Mouse (Mus musculus) embryonic facial prominence, embryonic 10.5 days (tissue): ENCODE results near the gene Fis1. TPM values are rescaled to one million over a fixed set of nuclear protein-coding genes. Genes with fewer than 3 reads are reported as not detected.
"Not testable (repeated sequence)": the region's sequence is repeated elsewhere in the genome, so short reads cannot be mapped to it uniquely, and the experiment has no call there.

Source experiments
- DNase-seq: peaks from one replicate; pipeline ENCODE4 v3.0.0-alpha.2; 2017; ENCODE audit warnings: low spot score
- H3K27ac ChIP-seq: fragments of 300-500 bp; sonication (generic); replicated peaks from 2 replicates; pipeline ENCODE4 v1.5.1; 2016; ENCODE audit warnings: mild to moderate bottlenecking
- H3K27me3 ChIP-seq: fragments of 300-500 bp; sonication (generic); replicated peaks from 2 replicates; pipeline ENCODE4 v1.6.1; 2016; ENCODE audit warnings: low read depth, mild to moderate bottlenecking; ENCODE audit not compliant: poor library complexity, severe bottlenecking
- H3K36me3 ChIP-seq: fragments of 300-500 bp; sonication (generic); replicated peaks from 2 replicates; pipeline ENCODE4 v1.6.1; 2016; ENCODE audit warnings: mild to moderate bottlenecking, moderate library complexity
- H3K4me1 ChIP-seq: fragments of 300-500 bp; sonication (generic); 2 replicates; pipeline ENCODE4 v1.6.1; 2016
- H3K4me3 ChIP-seq: fragments of 300-500 bp; sonication (generic); 2 replicates; pipeline ENCODE4 v1.5.1; 2016; ENCODE audit warnings: mild to moderate bottlenecking, moderate library complexity
- H3K9me3 ChIP-seq: fragments of 300-500 bp; sonication (generic); 2 replicates; pipeline ENCODE4 v1.6.1; 2016; ENCODE audit warnings: mild to moderate bottlenecking
- WGBS: fragments of 180-500 bp; shearing (Covaris S2); methylation state at CpG from one replicate; pipeline ENCODE4 v1.1.7; 2016; 5-methylcytosine and 5-hydroxymethylcytosine counted together
- polyA plus RNA-seq: library from polyadenylated mRNA; unstranded; fragments of >200 nt; fragmentation: Nextera tagmentation; extraction: Ambion mirVana; gene quantifications from 2 replicates; pipeline ENCODE4 v1.2.1, GENCODE M21; 2016

Gene Fis1
- polyA plus RNA-seq, 1 experiment from 2014 or later: 272 TPM

- no peaks in the 10 kb centered on the region for H3K9me3 ChIP-seq
- peak; percentile 89 for DNase-seq
- peak overlapping the region; percentile 79 for H3K27ac ChIP-seq
- WGBS: 21% methylated on average over 4 of the region's 4 CpGs
- H3K4me1 ChIP-seq: peaks cover 5% of the 10 kb centered on the region
- H3K27me3 ChIP-seq: no peaks in the 10 kb centered on the region
- no peak overlapping the region for H3K4me3 ChIP-seq
- H3K36me3 ChIP-seq: peaks cover 13% of the 10 kb centered on the region
These were observed 24.0 kb upstream of the Fis1 start for GRCm38 (mm10) chr5:136929073-136929472.

GRCm38 (mm10) chr5:136931896-136932295, 21.2 kb upstream of the Fis1 start:
- Histone ChIP-seq H3K27ac (no peak overlapping the region), H3K36me3 (0 out of 2 replicates have a peak, but pooled peaks cover 4% of the 10 kb centered on the region), H3K27me3 (no peaks in the 10 kb centered on the region), H3K4me3 (no peak overlapping the region), H3K4me1 (peaks cover 5% of the 10 kb centered on the region), H3K9me3 (no peaks in the 10 kb centered on the region)
- no peak for DNase-seq
- WGBS: 87% methylated on average over 14 of the region's 14 CpGs

GRCm38 (mm10) chr5:136932956-136933355, 20.1 kb upstream of the Fis1 start:
- no peak overlapping the region for H3K4me3 ChIP-seq
- H3K36me3 ChIP-seq: no peaks in the 10 kb centered on the region
- peaks cover 5% of the 10 kb centered on the region for H3K4me1 ChIP-seq
- 83% methylated on average over 5 of the region's 5 CpGs for WGBS
- no peak overlapping the region for H3K27ac ChIP-seq
- H3K9me3 ChIP-seq: no peaks in the 10 kb centered on the region
- no peak for DNase-seq
- no peaks in the 10 kb centered on the region for H3K27me3 ChIP-seq

GRCm38 (mm10) chr5:136933930-136934329, 19.1 kb upstream of the Fis1 start:
- WGBS: 80% methylated on average over 6 of the region's 6 CpGs
- H3K27ac ChIP-seq: no peak overlapping the region
- H3K4me3 ChIP-seq: no peak overlapping the region
- peaks cover 5% of the 10 kb centered on the region for H3K4me1 ChIP-seq
- DNase-seq: no peak
- no peaks in the 10 kb centered on the region for H3K27me3 ChIP-seq
- H3K9me3 ChIP-seq: no peaks in the 10 kb centered on the region
- H3K36me3 ChIP-seq: no peaks in the 10 kb centered on the region

DNA sequence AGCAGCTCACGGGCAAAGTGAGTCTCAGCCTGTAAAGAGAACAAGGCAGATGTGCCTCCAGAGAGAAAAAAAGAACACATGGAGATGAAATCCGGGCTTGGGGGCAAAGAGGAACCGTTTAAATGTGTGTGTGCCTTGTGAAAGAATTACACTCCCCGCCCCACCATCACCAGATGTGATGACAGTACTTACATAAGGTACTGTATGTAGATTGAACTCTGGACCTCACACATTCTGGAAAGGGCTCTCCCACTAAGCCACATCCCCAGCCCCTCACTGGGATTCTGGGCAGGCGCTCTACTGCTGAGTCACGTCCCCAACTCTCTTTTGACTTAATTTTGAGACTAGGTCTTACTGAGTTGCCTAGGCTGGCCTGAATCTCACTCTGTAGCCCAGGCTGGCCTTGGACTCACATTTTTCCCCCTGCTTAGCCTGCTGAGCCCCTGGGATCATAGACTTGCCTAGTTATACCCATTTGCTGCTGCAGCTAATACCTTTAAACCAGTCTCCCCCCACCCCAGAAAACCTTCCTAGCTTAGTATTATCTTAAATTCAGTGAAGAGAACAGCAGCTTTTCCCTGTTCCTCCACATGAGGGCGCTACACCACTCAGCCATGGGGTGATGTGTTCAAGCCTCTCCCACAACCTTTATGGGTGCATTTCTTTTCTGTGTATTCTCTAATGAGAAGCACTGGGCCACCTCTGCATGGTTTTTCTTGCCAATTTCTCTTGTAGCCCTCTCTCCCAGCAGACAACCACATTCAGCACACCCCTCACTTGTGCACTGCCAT, 17.0 kb upstream of the Fis1 start:
- Histone ChIP-seq H3K9me3 (no peaks in the 10 kb centered on the region), H3K36me3 (no peaks in the 10 kb centered on the region), H3K4me3 (no peak overlapping the region), H3K27ac (no peak overlapping the region), H3K27me3 (no peaks in the 10 kb centered on the region), H3K4me1 (no peaks in the 10 kb centered on the region)
- 73% methylated on average over 7 of the region's 7 CpGs for WGBS
- DNase-seq: no peak

- 85% methylated on average over 6 of the region's 6 CpGs for WGBS
- H3K4me1 ChIP-seq: no peaks in the 10 kb centered on the region
These were observed 16.3 kb upstream of the Fis1 start for GRCm38 (mm10) chr5:136936750-136937149.

GRCm38 (mm10) chr5:136937621-136938020, 15.5 kb upstream of the Fis1 start:
- WGBS: 90% methylated on average over 5 of the region's 5 CpGs
- peaks cover 2% of the 10 kb centered on the region; the same call in 1 of the 2 replicates for H3K4me1 ChIP-seq
- no peaks in the 10 kb centered on the region for H3K27me3 ChIP-seq
- no peaks in the 10 kb centered on the region for H3K9me3 ChIP-seq
- H3K4me3 ChIP-seq: no peak overlapping the region
- H3K27ac ChIP-seq: no peak overlapping the region
- no peaks in the 10 kb centered on the region for H3K36me3 ChIP-seq
- DNase-seq: no peak

More at GRCm38 (mm10) chr5:136936750-136937149, 16.3 kb upstream of the Fis1 start:
- H3K36me3 ChIP-seq: no peaks in the 10 kb centered on the region
- no peaks in the 10 kb centered on the region for H3K27me3 ChIP-seq
- no peak overlapping the region for H3K27ac ChIP-seq
- H3K9me3 ChIP-seq: no peaks in the 10 kb centered on the region
- DNase-seq: no peak
- H3K4me3 ChIP-seq: no peak overlapping the region

- no peak overlapping the region for H3K27ac ChIP-seq
- no peaks in the 10 kb centered on the region for H3K9me3 ChIP-seq
- no peak for DNase-seq
- WGBS: 64% methylated on average over 7 of the region's 7 CpGs
- H3K4me1 ChIP-seq: peaks cover 7% of the 10 kb centered on the region; the same call in 1 of the 2 replicates
- H3K27me3 ChIP-seq: no peaks in the 10 kb centered on the region
- H3K4me3 ChIP-seq: no peak overlapping the region
- H3K36me3 ChIP-seq: no peaks in the 10 kb centered on the region
These were observed 13.8 kb upstream of the Fis1 start for GRCm38 (mm10) chr5:136939284-136939683.

GRCm38 (mm10) chr5:136940029-136940428, 13.0 kb upstream of the Fis1 start:
- not testable (repeated sequence) for H3K9me3 ChIP-seq, H3K4me1 ChIP-seq, H3K27ac ChIP-seq, DNase-seq, H3K36me3 ChIP-seq, H3K27me3 ChIP-seq, H3K4me3 ChIP-seq
- 89% methylated on average over 6 of the region's 6 CpGs for WGBS

DNA sequence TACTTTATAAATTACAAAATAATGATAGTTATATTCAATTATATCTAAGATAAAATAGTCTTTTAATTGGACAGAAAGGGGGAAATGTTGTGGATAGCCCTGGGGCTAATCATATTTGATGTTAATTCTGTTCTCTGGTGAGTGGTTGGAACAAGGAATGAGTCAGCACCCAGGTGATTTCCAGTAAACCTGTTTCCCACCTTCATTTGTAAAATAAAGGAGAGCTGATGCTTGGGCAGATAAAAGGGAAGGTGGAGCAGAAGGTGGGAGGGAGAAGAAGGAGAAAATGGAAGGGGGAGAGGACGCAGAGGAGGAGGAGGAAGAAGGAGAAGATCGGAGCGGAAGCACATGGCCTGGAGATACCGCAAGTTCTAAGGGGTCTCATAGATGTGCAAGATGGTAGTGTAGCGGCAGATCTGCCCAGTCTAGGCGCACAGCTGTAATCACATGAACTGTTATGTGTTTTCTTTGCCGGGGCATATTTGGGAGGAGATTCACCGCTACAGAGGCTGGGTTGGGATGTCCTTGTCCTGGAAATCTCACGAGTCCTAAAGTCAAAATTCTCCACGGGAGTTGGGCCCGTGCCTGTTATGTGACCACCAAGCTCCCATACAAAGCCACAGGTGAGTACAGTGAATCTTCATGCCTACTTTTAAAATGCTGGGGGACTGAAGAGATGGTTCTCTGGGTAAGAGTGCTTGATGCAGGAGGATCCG, 12.1 kb upstream of the Fis1 start:
- 87% methylated on average over 12 of the region's 12 CpGs for WGBS
- Histone ChIP-seq H3K9me3 (no peaks in the 10 kb centered on the region), H3K27me3 (no peaks in the 10 kb centered on the region), H3K27ac (no peak overlapping the region), H3K4me1 (peaks cover 7% of the 10 kb centered on the region; the same call in 1 of the 2 replicates), H3K36me3 (no peaks in the 10 kb centered on the region), H3K4me3 (no peak overlapping the region)
- no peak for DNase-seq

DNA sequence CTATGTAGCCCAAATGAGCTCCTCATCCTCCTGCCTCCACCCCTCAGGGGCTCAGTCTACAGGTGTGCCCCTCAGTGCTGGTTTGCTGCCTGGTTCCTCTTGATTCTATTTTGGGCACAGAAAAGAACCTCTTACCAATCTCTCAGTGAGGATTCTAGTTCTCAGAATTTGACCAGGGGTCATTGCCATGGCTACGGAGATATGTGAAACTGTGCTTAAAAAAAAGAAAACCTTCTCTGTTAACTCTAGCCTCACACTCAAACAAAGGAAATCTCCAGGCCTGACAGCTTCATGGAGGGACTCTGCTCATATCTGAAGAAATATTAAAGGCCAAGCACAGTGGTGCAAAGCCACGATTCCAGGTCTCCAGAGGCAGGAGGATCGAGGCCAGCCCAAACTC, 10.3 kb upstream of the Fis1 start:
- Histone ChIP-seq H3K9me3 (no peaks in the 10 kb centered on the region), H3K27ac (no peak overlapping the region), H3K27me3 (no peaks in the 10 kb centered on the region), H3K4me1 (peaks cover 7% of the 10 kb centered on the region; the same call in 1 of the 2 replicates), H3K4me3 (no peak overlapping the region), H3K36me3 (no peaks in the 10 kb centered on the region)
- DNase-seq: no peak
- 83% methylated on average over 3 of the region's 3 CpGs for WGBS

- WGBS: 76% methylated on average over 2 of the region's 2 CpGs
- Histone ChIP-seq H3K27ac (no peak overlapping the region), H3K4me3 (no peak overlapping the region), H3K27me3 (no peaks in the 10 kb centered on the region), H3K36me3 (no peaks in the 10 kb centered on the region), H3K4me1 (peaks cover 7% of the 10 kb centered on the region; the same call in 1 of the 2 replicates), H3K9me3 (no peaks in the 10 kb centered on the region)
- DNase-seq: no peak
These were observed 9.7 kb upstream of the Fis1 start for GRCm38 (mm10) chr5:136943382-136943781.

- H3K4me1 ChIP-seq: peaks cover 7% of the 10 kb centered on the region; the same call in 1 of the 2 replicates
- H3K36me3 ChIP-seq: no peaks in the 10 kb centered on the region
- WGBS: 84% methylated on average over 12 of the region's 12 CpGs
- no peak for DNase-seq
- H3K27me3 ChIP-seq: no peaks in the 10 kb centered on the region
- H3K4me3 ChIP-seq: no peak overlapping the region
- H3K27ac ChIP-seq: no peak overlapping the region
- H3K9me3 ChIP-seq: no peaks in the 10 kb centered on the region
These were observed 8.0 kb upstream of the Fis1 start for GRCm38 (mm10) chr5:136945084-136945483.
